Mouse (Mus musculus) left cerebral cortex, postnatal 10 days (tissue): Measurements from ENCODE around the gene Btn2a2. TPM values are rescaled to one million over a fixed set of nuclear protein-coding genes. Genes with fewer than 3 reads are reported as not detected.

Experiments used
- DNase-seq, 2 experiments: peaks; one replicate each; pipeline ENCODE4 v3.0.0; 2021 to 2022; ENCODE audit warnings: low spot score in 2 of 2, mixed read lengths in 1 of 2; ENCODE audit errors: extremely low spot score in 1 of 2
- intact Hi-C: fragments of 180-260 bp; cut with DNase I; formaldehyde crosslinking; loops from one replicate; pipeline ENCODE4 v1.15.1; 2025
- microRNA-seq: library from miRNA; unstranded; fragments of <30 nt; microRNA quantifications from one replicate; pipeline ENCODE4 v1.2.0, GENCODE M21; 2022
- total RNA-seq, 2 experiments: library from RNA; stranded (reverse); gene quantifications; 2 replicates each; pipeline ENCODE4 v1.2.3; 2021

Btn2a2 gene
- total RNA-seq, 2 experiments from 2014 or later = 0.75 to 0.88 TPM

GRCm38 (mm10) chr13:23436861-23437822, 51.5 kb downstream of the Btn2a2 start:
- intact Hi-C loops = loop anchor here (10.0 kb wide), 2 partner anchors 1412 to 1722 kb away; partner anchors contain the start of genes Hist1h2ai, Hist1h2bl and Hist1h3h
- DNase-seq = peak in 1 of 2 experiments; percentile 38

GRCm38 (mm10) chr13:23436231-23436661, 52.4 kb downstream of the Btn2a2 start:
- intact Hi-C loops = loop anchor here (10.0 kb wide), 2 partner anchors 1411 to 1721 kb away; partner anchors contain the start of genes Hist1h2ai, Hist1h2bl and Hist1h3h
- DNase-seq = peak in 1 of 2 experiments; percentile 31

GRCm38 (mm10) chr13:23435676-23436075, 53.0 kb downstream of the Btn2a2 start:
- DNase-seq = no peak
- intact Hi-C loops = loop anchor here (10.0 kb wide), 2 partner anchors 1411 to 1721 kb away; partner anchors contain the start of genes Hist1h2ai, Hist1h2bl and Hist1h3h

- intact Hi-C loops = loop anchor here (10.0 kb wide), 2 partner anchors 1410 to 1720 kb away; partner anchors contain the start of genes Hist1h2ai, Hist1h2bl and Hist1h3h
- DNase-seq = no peak
Measured at GRCm38 (mm10) chr13:23435241-23435640, 53.4 kb downstream of the Btn2a2 start.

GRCm38 (mm10) chr13:23434426-23434825, 54.2 kb downstream of the Btn2a2 start:
- intact Hi-C loops = loop anchor here (10.0 kb wide), 2 partner anchors 1410 to 1720 kb away; partner anchors contain the start of genes Hist1h2ai, Hist1h2bl and Hist1h3h
- DNase-seq = no peak

- no peak for DNase-seq
- intact Hi-C loops = loop anchor here (2.0 to 10.0 kb wide), 3 partner anchors 85 to 1719 kb away; partner anchors contain the start of genes Hist1h2ai, Hist1h2bl and Hist1h3h
Measured at GRCm38 (mm10) chr13:23433801-23434200, 54.9 kb downstream of the Btn2a2 start.

- no peak for DNase-seq
- intact Hi-C loops = loop anchor here (2.0 to 10.0 kb wide), 3 partner anchors 86 to 1718 kb away; partner anchors contain the start of genes Hist1h2ai, Hist1h2bl and Hist1h3h
Measured at GRCm38 (mm10) chr13:23433206-23433605, 55.5 kb downstream of the Btn2a2 start.

- peak; percentile 95 to 96 for DNase-seq
- intact Hi-C loops = loop anchor here (2.0 to 10.0 kb wide), 3 partner anchors 86 to 1718 kb away; partner anchors contain the start of genes Hist1h2ai, Hist1h2bl and Hist1h3h
Measured at GRCm38 (mm10) chr13:23432562-23433201, 56.0 kb downstream of the Btn2a2 start.

- intact Hi-C loops = loop anchor here (10.0 kb wide), 2 partner anchors 1407 to 1717 kb away; partner anchors contain the start of genes Hist1h2ai, Hist1h2bl and Hist1h3h
- peak; percentile 75 to 78 for DNase-seq
Measured at GRCm38 (mm10) chr13:23431351-23431771, 57.3 kb downstream of the Btn2a2 start.

- intact Hi-C loops = loop anchor here (10.0 kb wide), 2 partner anchors 1406 to 1716 kb away; partner anchors contain the start of genes Hist1h2ai, Hist1h2bl and Hist1h3h
- DNase-seq = peak; percentile 80
Measured at GRCm38 (mm10) chr13:23430734-23431133, 57.9 kb downstream of the Btn2a2 start.

GRCm38 (mm10) chr13:23429771-23430380, 58.8 kb downstream of the Btn2a2 start:
- DNase-seq = no peak
- intact Hi-C loops = loop anchor here (10.0 kb wide), 2 partner anchors 1405 to 1715 kb away; partner anchors contain the start of genes Hist1h2ai, Hist1h2bl and Hist1h3h

- DNase-seq = no peak
- intact Hi-C loops = no loop called here
Measured at GRCm38 (mm10) chr13:23428166-23428993, 60.3 kb downstream of the Btn2a2 start.

Small RNAs within 50 kb of the gene (microRNA-seq; reads per million reads assigned to microRNA genes)
- gene Gm44297 (not detected), gene n-TStga1 (1.1 reads per million)

Other genes with a start within 250 kb of the Btn2a2 start
- not detected for gene Vmn1r223, start 241.7 kb downstream of the Btn2a2 start, total RNA-seq
- 10 to 100 TPM; 38.1 to 40.8 TPM for gene Zfp322a, start 119.6 kb downstream of the Btn2a2 start, total RNA-seq
- gene Abt1, start 65.0 kb downstream of the Btn2a2 start, total RNA-seq = 1 to 10 TPM; 6.3 to 6.5 TPM
- not detected for gene Btn1a1, start 23.0 kb downstream of the Btn2a2 start, total RNA-seq
- gene Hist1h4h, start 42.2 kb upstream of the Btn2a2 start, total RNA-seq = 100 to 1,000 TPM; 265 to 270 TPM
- gene Hist1h2af, start 45.0 kb upstream of the Btn2a2 start, total RNA-seq = 10 to 100 TPM; 27.0 to 28.3 TPM
- gene Hist1h3g, start 46.6 kb upstream of the Btn2a2 start, total RNA-seq = 10 to 100 TPM in 1 of 2 experiments, 1 to 10 TPM in 1; 9.7 to 10.4 TPM
- 1 to 10 TPM; 1.4 to 1.7 TPM for gene Hist1h2bh, start 54.5 kb upstream of the Btn2a2 start, total RNA-seq
- gene Hist1h3f, start 55.2 kb upstream of the Btn2a2 start, total RNA-seq = 10 to 100 TPM; 22.6 to 23.0 TPM
- 100 to 1,000 TPM; 148 to 159 TPM for gene Hist1h4f, start 62.8 kb upstream of the Btn2a2 start, total RNA-seq
- 1 to 10 TPM; 4.5 to 5.3 TPM for gene Hist1h1d, start 64.4 kb upstream of the Btn2a2 start, total RNA-seq
- 10 to 100 TPM; 65.0 to 81.2 TPM for gene Hist1h3e, start 73.5 kb upstream of the Btn2a2 start, total RNA-seq
- 10 to 100 TPM in 1 of 2 experiments, 1 to 10 TPM in 1; 9.5 to 14.3 TPM for gene Hist1h2ae, start 82.4 kb upstream of the Btn2a2 start, total RNA-seq
- 100 to 1,000 TPM in 1 of 2 experiments, 10 to 100 TPM in 1; 94.0 to 103 TPM for gene Hist1h2bg, start 82.5 kb upstream of the Btn2a2 start, total RNA-seq
- 10 to 100 TPM; 38.1 to 39.3 TPM for gene Hist1h2bf, start 85.3 kb upstream of the Btn2a2 start, total RNA-seq
- gene Hist1h2ad, start 85.5 kb upstream of the Btn2a2 start, total RNA-seq = 1 to 10 TPM; 5.8 to 9.4 TPM
- gene Hist1h3d, start 86.9 kb upstream of the Btn2a2 start, total RNA-seq = 1 to 10 TPM; 8.4 to 9.1 TPM
- 100 to 1,000 TPM; 134 to 145 TPM for gene Hist1h4d, start 92.7 kb upstream of the Btn2a2 start, total RNA-seq
- gene Hist1h2be, start 132.3 kb upstream of the Btn2a2 start, total RNA-seq = 1 to 10 TPM; 6.8 to 7.2 TPM
- 10 to 100 TPM; 62.5 to 68.0 TPM for gene Hist1h1e, start 133.7 kb upstream of the Btn2a2 start, total RNA-seq
- gene Hist1h2ac, start 195.1 kb upstream of the Btn2a2 start, total RNA-seq = 1 to 10 TPM; 2.4 to 2.9 TPM
- 10 to 100 TPM; 17.4 to 21.2 TPM for gene Hist1h2bc, start 195.3 kb upstream of the Btn2a2 start, total RNA-seq
- not detected for gene Hist1h1t, start 207.0 kb upstream of the Btn2a2 start, total RNA-seq
- 100 to 1,000 TPM in 1 of 2 experiments, 10 to 100 TPM in 1; 94.0 to 104 TPM for gene Hist1h4c, start 209.6 kb upstream of the Btn2a2 start, total RNA-seq
- 1 to 10 TPM; 2.0 to 2.5 TPM for gene Hfe, start 222.0 kb upstream of the Btn2a2 start, total RNA-seq
- 10 to 100 TPM; 75.9 to 81.0 TPM for gene Hist1h1c, start 250.0 kb upstream of the Btn2a2 start, total RNA-seq